Mouse (Mus musculus) G1E (cell line): ENCODE measurements at regions not wholly inside any gene's neighbourhood (a gene's known extent, or its start where the extent isn't known, plus 50 kb on each side); places are given as distances from the start of the nearest gene placed in this dataset.
A peak's percentile ranks its signal among the peaks of the same experiment; 100 is the strongest.

ENCODE experiments used
- ATAC-seq: 2 replicates; pipeline ENCODE4 v1.8.0; 2016; ENCODE audit warnings: mild to moderate bottlenecking; ENCODE audit not compliant: insufficient number of reproducible peaks, poor library complexity, low FRiP score, severe bottlenecking; ENCODE audit errors: extremely low read depth
- DNase-seq: peaks from one replicate; pipeline ENCODE4 v3.0.0; 2012; ENCODE audit warnings: low spot score
- H3K27me3 ChIP-seq: 2 replicates; pipeline ENCODE4 v1.6.1; 2012; ENCODE audit warnings: mild to moderate bottlenecking, low read length, inconsistent platforms; ENCODE audit not compliant: insufficient read depth
- H3K36me3 ChIP-seq: replicated peaks from 2 replicates; pipeline ENCODE3; 2012; ENCODE audit warnings: mild to moderate bottlenecking, inconsistent platforms
- H3K4me1 ChIP-seq: 2 replicates; pipeline ENCODE4 v1.6.1; 2012; ENCODE audit warnings: low read depth, low read length, inconsistent platforms, mixed read lengths; ENCODE audit not compliant: insufficient read depth
- H3K4me3 ChIP-seq: 2 replicates; pipeline ENCODE4 v1.5.1; 2012; ENCODE audit warnings: low read depth, mild to moderate bottlenecking, inconsistent platforms, low read length, moderate library complexity, mixed read lengths
- H3K9me3 ChIP-seq: replicated peaks from 2 replicates; pipeline ENCODE4 v1.6.1; 2012; ENCODE audit warnings: inconsistent platforms
- CTCF ChIP-seq: IDR thresholded peaks from 2 replicates; pipeline ENCODE4 v1.5.1; 2012; ENCODE audit warnings: low read depth, low read length, inconsistent platforms, mixed read lengths
- GATA1 ChIP-seq: IDR thresholded peaks from 2 replicates; pipeline ENCODE4 v1.6.1; 2012; ENCODE audit warnings: borderline replicate concordance, low read length, inconsistent platforms, mixed read lengths
- GATA2 ChIP-seq: IDR thresholded peaks from 2 replicates; pipeline ENCODE4 v1.6.1; 2012; ENCODE audit warnings: low read depth, low read length, inconsistent platforms, borderline replicate concordance
- POLR2AphosphoS5 ChIP-seq: IDR thresholded peaks from 2 replicates; pipeline ENCODE4 v1.6.1; 2012; ENCODE audit warnings: low read depth, low read length, inconsistent platforms; ENCODE audit not compliant: insufficient replicate concordance
- TAL1 ChIP-seq: conservative IDR thresholded peaks from 2 replicates; pipeline ENCODE4 v1.6.1; 2012; ENCODE audit warnings: low read depth, low read length, inconsistent platforms, mixed read lengths

DNA sequence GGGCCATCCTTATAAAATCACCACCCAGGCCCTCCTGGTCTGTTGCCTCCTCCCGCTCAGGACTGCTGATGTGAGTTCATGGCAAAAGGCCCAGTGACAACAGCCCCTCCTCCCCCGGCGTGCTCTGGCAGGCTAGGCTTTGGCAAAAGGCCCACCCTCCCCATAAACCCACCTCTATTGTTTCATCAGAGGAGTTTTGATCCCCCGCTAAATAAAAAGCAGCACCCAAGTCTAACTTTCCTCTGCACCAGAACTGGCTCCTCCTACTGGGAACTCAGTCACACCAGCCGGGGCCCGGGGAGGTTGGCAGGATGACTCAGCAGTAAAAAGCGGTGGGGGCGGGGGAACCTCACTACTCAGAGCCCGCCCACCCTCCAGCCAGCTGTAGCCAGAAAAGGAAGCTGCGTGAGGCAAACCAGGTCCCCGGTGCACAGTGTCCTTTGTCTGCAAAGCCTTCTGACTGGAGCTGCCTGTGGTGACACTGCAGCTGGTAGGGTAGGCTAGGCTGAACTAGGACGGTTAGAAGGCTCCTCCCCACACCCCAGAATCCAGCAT, 122.1 kb downstream of the Cpeb2 start:
- ATAC-seq: peak; percentile 88
- H3K4me3 ChIP-seq: peak overlapping the region; percentile 72
- no peaks in the 10 kb centered on the region for H3K9me3 ChIP-seq
- H3K36me3 ChIP-seq: no peaks in the 10 kb centered on the region
- TF ChIP-seq GATA1 (no peak), CTCF (no peak), GATA2 (no peak), POLR2AphosphoS5 (no peak), TAL1 (no peak)
- H3K27me3 ChIP-seq: no peaks in the 10 kb centered on the region
- DNase-seq: peak; percentile 81
- H3K4me1 ChIP-seq: peaks cover 73% of the 10 kb centered on the region

DNA sequence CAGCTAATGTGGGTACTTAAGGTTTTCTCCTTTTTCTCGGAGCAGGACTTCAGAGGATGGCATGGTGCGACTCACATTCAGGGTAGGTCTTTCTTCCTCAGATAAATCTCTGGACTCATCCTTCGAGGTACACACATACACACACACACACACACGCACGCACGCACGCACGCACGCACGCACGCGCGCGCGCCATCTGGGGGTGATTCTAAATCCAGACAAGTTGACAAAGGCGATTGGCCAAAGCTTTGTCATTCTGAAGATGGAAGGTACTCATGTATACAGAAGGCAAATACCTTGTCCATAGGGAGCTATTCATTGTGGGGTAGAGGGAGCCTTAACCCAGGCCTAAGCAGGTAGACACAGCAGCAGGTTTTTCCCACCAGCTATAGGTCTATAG, 122.9 kb downstream of the Cpeb2 start:
- Histone ChIP-seq H3K36me3 (no peaks in the 10 kb centered on the region), H3K4me3 (no peak overlapping the region; the same call in 1 of the 2 replicates), H3K27me3 (no peaks in the 10 kb centered on the region), H3K4me1 (peaks cover 67% of the 10 kb centered on the region), H3K9me3 (no peaks in the 10 kb centered on the region)
- ATAC-seq (no peak), DNase-seq (no peak)
- TF ChIP-seq GATA2 (no peak), TAL1 (no peak), GATA1 (no peak), CTCF (no peak), POLR2AphosphoS5 (no peak)

DNA sequence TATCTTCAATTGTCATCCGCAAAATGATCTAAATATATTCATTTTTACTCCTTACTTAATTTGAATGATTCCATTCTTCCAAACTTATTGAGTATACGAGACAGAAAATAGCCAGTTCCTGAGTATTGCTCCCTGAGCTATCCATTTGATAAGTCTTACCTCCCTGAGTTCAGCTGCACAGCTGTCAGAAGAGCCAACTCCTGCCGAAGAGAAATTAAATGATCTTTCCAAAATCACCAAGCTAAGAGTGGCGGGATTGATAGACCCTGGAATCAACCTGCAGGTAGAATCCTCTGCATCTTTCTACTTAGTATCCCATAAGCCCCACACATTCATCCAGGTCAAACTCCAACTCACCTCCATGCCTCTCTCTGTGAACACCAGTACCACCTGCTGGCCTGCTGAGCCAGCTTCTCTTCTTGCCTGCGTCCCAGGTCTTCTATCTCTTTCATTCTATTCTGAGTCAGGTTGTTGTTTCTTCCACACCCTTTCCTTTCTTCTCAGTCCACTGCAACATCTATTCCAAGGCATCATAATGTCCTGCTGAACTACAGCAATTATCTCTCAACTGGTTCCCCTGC, 124.2 kb downstream of the Cpeb2 start:
- Histone ChIP-seq H3K27me3 (no peaks in the 10 kb centered on the region), H3K4me3 (no peak overlapping the region), H3K9me3 (no peaks in the 10 kb centered on the region), H3K4me1 (peaks cover 58% of the 10 kb centered on the region), H3K36me3 (no peaks in the 10 kb centered on the region)
- no peak for TF ChIP-seq GATA2
- TF ChIP-seq TAL1: no peak
- TF ChIP-seq POLR2AphosphoS5: no peak
- no peak for TF ChIP-seq CTCF
- TF ChIP-seq GATA1: no peak
- DNase-seq (no peak), ATAC-seq (no peak)

DNA sequence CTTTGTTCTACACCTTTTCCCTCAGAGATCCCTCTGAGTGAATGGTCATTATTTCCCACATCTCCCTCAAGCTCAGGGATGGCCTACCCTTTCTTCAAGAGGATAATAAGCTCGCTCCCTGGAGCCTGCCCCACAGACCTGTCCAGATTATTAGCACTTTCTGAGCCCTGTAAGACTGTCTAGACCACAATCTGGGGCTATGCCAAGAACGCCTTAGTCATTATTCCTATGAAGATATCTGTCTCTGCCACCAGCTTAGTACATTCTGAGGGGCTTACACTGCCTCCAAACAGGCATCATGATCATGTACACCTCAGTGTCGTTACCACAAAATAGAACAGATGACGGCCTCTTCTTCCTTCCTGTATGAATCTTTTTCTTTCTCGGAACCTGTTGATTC, 124.9 kb downstream of the Cpeb2 start:
- TF ChIP-seq CTCF: no peak
- TF ChIP-seq POLR2AphosphoS5: no peak
- H3K9me3 ChIP-seq: no peaks in the 10 kb centered on the region
- no peaks in the 10 kb centered on the region for H3K36me3 ChIP-seq
- 0 out of 2 replicates have a peak, but pooled peaks cover 4% of the 10 kb centered on the region for H3K27me3 ChIP-seq
- no peak for ATAC-seq
- peaks cover 51% of the 10 kb centered on the region for H3K4me1 ChIP-seq
- H3K4me3 ChIP-seq: no peak overlapping the region
- DNase-seq: no peak

DNA sequence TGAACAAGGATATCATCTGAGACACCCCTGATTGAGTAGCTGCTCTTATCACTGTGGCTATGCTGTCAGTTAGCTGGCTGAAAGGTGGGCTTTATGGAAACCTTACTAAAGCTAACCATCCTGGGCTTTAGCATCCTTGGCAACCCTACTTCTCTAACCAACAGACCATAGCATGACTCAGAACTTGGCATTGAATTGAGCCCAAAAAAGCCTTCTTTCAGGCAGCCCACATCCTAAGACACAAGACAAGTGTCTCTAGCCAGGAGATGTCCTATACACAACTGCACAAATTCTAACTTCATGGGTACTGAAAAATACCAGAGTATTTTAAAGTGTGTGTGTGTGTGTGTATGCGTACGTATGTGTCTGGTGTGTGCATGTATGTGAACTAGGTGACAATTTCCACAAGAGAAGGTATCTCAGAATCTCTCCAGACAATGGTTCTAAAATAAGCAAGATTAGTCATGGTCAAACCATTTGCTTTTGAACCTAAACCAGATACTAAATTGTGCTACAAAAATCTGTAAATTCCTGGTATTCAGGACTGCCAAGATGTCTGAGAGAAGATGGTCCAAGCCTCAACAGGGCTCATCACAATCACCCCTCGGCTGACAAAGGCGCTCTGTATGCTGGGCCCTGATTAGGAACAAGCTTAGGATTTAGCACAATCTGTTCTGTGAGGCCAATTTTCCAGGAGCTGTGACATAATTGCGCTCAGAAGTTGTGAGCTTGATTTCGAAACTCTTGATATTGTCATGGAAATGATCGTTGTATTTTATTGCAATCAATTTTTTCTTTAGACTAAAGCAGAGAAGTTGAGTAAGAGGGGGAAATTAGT, 126.2 kb downstream of the Cpeb2 start:
- H3K36me3 ChIP-seq: no peaks in the 10 kb centered on the region
- ATAC-seq (no peak), DNase-seq (no peak)

DNA sequence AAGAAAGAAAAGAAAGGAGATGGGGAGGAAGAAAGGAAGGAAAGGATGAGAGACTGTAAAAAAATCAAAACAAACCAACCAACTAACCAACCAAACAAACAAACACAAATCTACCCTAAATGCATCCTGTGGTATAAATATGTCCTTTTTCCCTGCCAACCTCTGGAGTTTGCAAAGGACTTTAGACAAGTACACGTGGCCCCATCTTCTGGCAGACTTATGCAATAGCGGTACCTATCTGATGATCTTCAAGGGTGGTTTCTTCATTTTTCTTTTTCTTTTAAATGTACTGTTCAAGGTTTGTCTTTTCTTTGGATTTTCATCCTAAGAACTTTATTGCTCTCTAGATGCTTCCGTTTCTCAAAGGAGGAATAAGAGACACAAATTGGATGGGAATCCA, 127.3 kb downstream of the Cpeb2 start:
- no peak for ATAC-seq
- Histone ChIP-seq H3K9me3 (no peaks in the 10 kb centered on the region), H3K4me3 (no peak overlapping the region), H3K27me3 (0 out of 2 replicates have a peak, but pooled peaks cover 4% of the 10 kb centered on the region), H3K4me1 (peaks cover 30% of the 10 kb centered on the region), H3K36me3 (no peaks in the 10 kb centered on the region)
- TF ChIP-seq TAL1 (no peak), GATA2 (no peak), POLR2AphosphoS5 (no peak), GATA1 (no peak)
- DNase-seq: peak; percentile 16

More for the DNA sequence above, 126.2 kb downstream of the Cpeb2 start:
- Histone ChIP-seq H3K4me3 (no peak overlapping the region), H3K9me3 (no peaks in the 10 kb centered on the region), H3K27me3 (0 out of 2 replicates have a peak, but pooled peaks cover 4% of the 10 kb centered on the region), H3K4me1 (peaks cover 39% of the 10 kb centered on the region)
- TF ChIP-seq TAL1: no peak
- no peak for TF ChIP-seq GATA1
- TF ChIP-seq CTCF: no peak
- no peak for TF ChIP-seq GATA2
- TF ChIP-seq POLR2AphosphoS5: no peak
